Mouse (Mus musculus) limb, embryonic 15.5 days (tissue): ENCODE measurements around the gene Usp9x. TPM values are rescaled to one million over a fixed set of nuclear protein-coding genes. Genes with fewer than 3 reads are reported as not detected.
A peak's percentile ranks its signal among the peaks of the same experiment; 100 is the strongest.

ENCODE experiments used
- ATAC-seq: fragments of 200-750 bp; cut with Nextera tagmentation; 2 replicates; pipeline ENCODE4 v1.8.0; 2017; ENCODE audit warnings: low read depth, moderate TSS enrichment; ENCODE audit not compliant: insufficient number of reproducible peaks, low FRiP score, low TSS enrichment
- H3K27ac ChIP-seq: fragments of 300-500 bp; sonication (generic); 2 replicates; pipeline ENCODE4 v1.5.1; 2015; ENCODE audit warnings: moderate library complexity, mild to moderate bottlenecking, inconsistent platforms
- H3K27me3 ChIP-seq: fragments of 300-500 bp; sonication (generic); 2 replicates; pipeline ENCODE4 v1.6.1; 2015; ENCODE audit warnings: inconsistent platforms
- H3K36me3 ChIP-seq: fragments of 300-500 bp; sonication (generic); 2 replicates; pipeline ENCODE4 v1.6.1; 2015; ENCODE audit warnings: inconsistent platforms
- H3K4me1 ChIP-seq: fragments of 300-500 bp; sonication (generic); 2 replicates; pipeline ENCODE4 v1.6.1; 2015; ENCODE audit warnings: inconsistent platforms
- H3K4me2 ChIP-seq: fragments of 300-500 bp; sonication (generic); 2 replicates; pipeline ENCODE4 v1.6.1; 2015; ENCODE audit warnings: mild to moderate bottlenecking, inconsistent platforms
- H3K4me3 ChIP-seq: fragments of 300-500 bp; sonication (generic); 2 replicates; pipeline ENCODE4 v1.5.1; 2015; ENCODE audit warnings: mild to moderate bottlenecking, inconsistent platforms
- H3K9ac ChIP-seq: fragments of 300-500 bp; sonication (generic); 2 replicates; pipeline ENCODE4 v1.6.1; 2015; ENCODE audit warnings: inconsistent platforms
- H3K9me3 ChIP-seq: fragments of 300-500 bp; sonication (generic); 2 replicates; pipeline ENCODE4 v1.6.1; 2016; ENCODE audit warnings: inconsistent platforms
- WGBS: fragments of 180-500 bp; shearing (Covaris S2); methylation state at CpG from one replicate; pipeline ENCODE4 v1.1.7; 2015; 5-methylcytosine and 5-hydroxymethylcytosine counted together
- polyA plus RNA-seq: library from polyadenylated mRNA; unstranded; fragments of >200 nt; fragmentation: Nextera tagmentation; extraction: Ambion mirVana; gene quantifications from 2 replicates; pipeline ENCODE4 v1.2.1, GENCODE M21; 2015

Usp9x gene
- polyA plus RNA-seq, 1 experiment from 2014 or later, result 28.0 TPM

DNA sequence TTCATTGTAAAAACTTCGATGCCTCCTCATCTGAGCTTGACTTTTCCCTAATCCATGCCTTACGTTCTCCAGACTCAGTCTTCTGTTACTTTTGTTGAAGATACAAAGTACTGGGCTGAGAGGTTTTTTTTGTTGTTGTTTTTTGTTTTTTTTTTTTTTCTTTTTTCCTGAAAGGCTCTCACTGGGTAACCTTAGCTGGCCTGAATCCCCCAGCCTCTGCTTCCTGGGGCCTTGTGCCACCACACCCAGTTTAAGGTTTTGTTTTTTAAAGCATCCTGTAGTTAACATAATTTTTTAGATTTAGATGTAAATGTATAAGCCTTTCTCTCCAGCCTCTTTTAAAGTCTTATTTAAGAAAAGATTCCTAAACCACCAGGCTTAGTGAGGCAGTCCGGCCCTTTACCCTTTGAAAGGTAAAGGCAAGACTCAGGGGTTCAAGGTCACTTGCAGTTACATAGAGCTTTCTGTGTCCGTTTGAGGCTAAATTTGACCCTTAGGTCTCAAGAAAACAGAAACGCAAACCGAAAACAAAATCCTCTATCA lies 24.3 kb upstream of the Usp9x start:
- no peaks in the 10 kb centered on the region for H3K27me3 ChIP-seq
- no peaks in the 10 kb centered on the region for H3K4me1 ChIP-seq
- H3K27ac ChIP-seq, result no peak overlapping the region
- H3K9ac ChIP-seq, result no peak overlapping the region
- no peaks in the 10 kb centered on the region for H3K36me3 ChIP-seq
- H3K4me3 ChIP-seq, result no peak overlapping the region
- no peaks in the 10 kb centered on the region for H3K9me3 ChIP-seq
- 49% methylated on average over 6 of the region's 6 CpGs for WGBS
- no peak overlapping the region for H3K4me2 ChIP-seq
- no peak for ATAC-seq

DNA sequence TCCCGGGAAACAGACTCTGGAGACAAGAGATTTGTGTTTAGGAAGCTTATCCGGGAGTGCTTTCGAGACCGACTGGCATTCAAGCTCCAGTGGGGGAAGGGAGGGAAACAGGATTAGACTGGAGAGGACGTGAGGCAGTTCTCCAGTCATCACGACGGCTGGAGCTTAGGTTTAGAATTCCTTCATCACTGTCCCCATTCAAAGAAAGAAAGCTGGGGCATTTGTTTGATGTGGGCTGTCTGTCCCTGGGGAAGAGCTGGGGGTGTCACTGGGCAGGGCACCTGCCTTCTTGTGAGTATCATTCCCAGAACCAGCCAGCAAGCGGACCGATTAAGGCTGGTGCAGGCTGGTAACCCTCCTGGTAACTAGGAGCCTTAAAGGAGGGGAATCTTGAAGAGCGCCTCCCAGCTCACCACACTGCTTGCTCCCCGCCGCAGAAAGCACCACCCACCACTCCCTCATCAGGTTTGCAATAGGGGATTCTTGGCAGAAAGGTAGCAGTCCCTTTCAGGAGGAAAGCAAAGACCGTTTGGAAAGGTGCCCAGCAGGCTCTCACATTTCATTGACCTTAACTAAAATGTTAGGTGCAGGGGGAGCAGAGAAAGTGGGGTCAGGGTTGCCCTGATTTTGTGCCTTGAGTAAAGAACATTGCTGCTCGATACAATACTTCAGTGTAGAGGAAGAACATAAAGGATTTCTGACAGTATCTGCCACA lies 23.5 kb upstream of the Usp9x start:
- no peaks in the 10 kb centered on the region for H3K36me3 ChIP-seq
- WGBS, result 28% methylated on average over 14 of the region's 14 CpGs
- H3K4me3 ChIP-seq, result no peak overlapping the region
- peak overlapping the region; percentile 41 for H3K4me2 ChIP-seq
- no peaks in the 10 kb centered on the region for H3K9me3 ChIP-seq
- no peak overlapping the region for H3K9ac ChIP-seq
- no peak overlapping the region for H3K27ac ChIP-seq
- no peak for ATAC-seq
- no peaks in the 10 kb centered on the region for H3K4me1 ChIP-seq
- no peaks in the 10 kb centered on the region for H3K27me3 ChIP-seq

DNA sequence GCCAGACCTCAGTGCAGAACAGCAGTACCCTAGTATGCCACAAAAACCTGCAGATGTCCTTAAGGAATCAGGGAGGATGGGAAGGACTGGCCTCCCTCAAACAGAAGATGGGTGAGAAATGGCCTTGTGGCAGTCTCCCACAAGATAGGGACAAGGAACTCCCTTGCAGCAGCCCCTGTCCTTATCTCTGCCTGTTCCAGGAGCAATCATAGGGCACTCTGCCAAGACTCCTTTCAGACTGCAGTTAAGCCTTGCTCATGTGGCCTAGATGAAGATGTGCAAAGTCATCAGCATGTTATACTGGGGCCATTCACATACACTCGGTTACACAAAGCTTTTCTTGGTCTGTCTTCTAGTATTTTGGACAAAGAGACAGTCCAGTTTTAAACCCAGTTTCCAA lies 16.7 kb upstream of the Usp9x start:
- H3K27me3 ChIP-seq, result 0 out of 2 replicates have a peak, but pooled peaks cover 5% of the 10 kb centered on the region
- H3K36me3 ChIP-seq, result no peaks in the 10 kb centered on the region
- H3K9ac ChIP-seq, result no peak overlapping the region
- H3K4me3 ChIP-seq, result no peak overlapping the region
- H3K9me3 ChIP-seq, result no peaks in the 10 kb centered on the region
- H3K4me1 ChIP-seq, result no peaks in the 10 kb centered on the region
- H3K27ac ChIP-seq, result no peak overlapping the region
- ATAC-seq, result no peak
- WGBS, result 76% methylated on average over 1 of the region's 1 CpGs
- no peak overlapping the region for H3K4me2 ChIP-seq

DNA sequence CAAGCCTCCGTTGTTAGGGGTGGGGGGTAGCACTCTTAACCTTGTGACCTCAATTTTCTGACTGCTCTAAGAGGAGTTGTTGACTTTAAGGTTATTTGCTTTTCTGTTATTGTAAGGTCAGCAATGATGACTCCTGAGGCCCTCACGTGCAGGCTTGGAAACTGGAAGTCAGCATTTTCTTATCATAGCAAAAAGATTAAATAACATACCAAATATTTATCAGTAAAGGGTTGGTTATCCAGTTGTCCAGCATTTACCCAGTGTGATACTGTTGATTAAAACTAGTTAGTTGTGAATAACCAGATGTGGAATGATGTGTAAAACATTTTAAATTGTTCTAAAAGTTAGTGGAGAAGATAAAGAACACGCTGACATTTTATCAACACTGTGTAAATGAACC lies 9.3 kb upstream of the Usp9x start:
- H3K4me3 ChIP-seq, result no peak overlapping the region
- ATAC-seq, result no peak
- H3K4me2 ChIP-seq, result no peak overlapping the region
- H3K27ac ChIP-seq, result no peak overlapping the region
- no peaks in the 10 kb centered on the region for H3K36me3 ChIP-seq
- H3K9me3 ChIP-seq, result no peaks in the 10 kb centered on the region
- H3K9ac ChIP-seq, result no peak overlapping the region
- no peaks in the 10 kb centered on the region for H3K27me3 ChIP-seq
- WGBS, result 64% methylated on average over 3 of the region's 3 CpGs
- H3K4me1 ChIP-seq, result no peaks in the 10 kb centered on the region

DNA sequence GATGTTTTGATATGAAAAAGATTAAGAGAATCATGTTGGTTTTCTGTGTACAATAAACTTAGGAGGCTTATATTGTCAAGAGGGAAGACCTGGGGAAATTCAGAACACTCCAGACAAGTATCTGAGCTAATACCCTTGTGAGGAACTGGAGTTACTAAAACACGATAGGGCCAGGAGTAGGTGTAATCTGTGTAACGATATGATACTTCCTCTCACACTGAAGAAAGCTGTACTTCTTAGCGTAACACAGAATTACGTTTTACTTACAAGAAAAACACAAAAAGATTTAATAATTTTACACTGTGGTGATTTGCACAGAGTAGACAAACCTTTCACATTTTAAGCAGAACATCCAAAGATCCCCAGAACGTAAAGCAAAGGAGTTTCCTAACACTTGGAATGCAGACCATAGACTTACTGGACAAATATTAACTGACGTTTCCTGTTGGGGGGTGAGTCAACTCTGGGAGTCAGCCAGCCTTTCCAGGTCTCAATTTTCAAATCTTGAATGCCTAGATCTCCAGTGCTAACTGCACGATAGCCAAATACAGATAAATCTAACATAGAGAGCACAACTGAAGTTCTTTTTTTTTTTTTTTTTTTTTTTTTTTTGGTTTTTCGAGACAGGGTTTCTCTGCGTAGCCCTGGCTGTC lies 6.9 kb upstream of the Usp9x start:
- no peak overlapping the region for H3K9ac ChIP-seq
- H3K4me1 ChIP-seq, result no peaks in the 10 kb centered on the region
- no peak overlapping the region for H3K4me3 ChIP-seq
- 76% methylated on average over 7 of the region's 9 CpGs for WGBS
- H3K9me3 ChIP-seq, result no peaks in the 10 kb centered on the region
- H3K4me2 ChIP-seq, result no peak overlapping the region
- H3K36me3 ChIP-seq, result no peaks in the 10 kb centered on the region
- no peaks in the 10 kb centered on the region for H3K27me3 ChIP-seq
- H3K27ac ChIP-seq, result no peak overlapping the region
- ATAC-seq, result no peak

DNA sequence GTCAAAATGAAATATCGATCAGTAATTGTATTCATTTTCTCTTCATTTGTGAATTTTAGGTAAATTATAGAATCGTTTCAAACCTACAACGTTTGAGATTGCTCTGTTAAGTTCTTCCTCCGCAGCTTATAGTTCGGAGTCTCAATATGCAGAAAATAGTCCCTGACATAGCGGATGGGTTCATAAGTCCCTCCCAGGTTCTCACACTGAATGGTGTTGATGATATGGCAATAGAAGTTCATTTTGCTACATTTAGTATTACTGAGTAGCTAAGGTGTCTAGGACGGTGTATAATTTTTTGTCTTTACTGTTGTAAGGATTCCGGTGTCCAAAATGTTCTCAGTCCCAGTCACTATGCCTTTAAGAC lies 1.1 kb upstream of the Usp9x start:
- no peak for ATAC-seq
- WGBS, result 32% methylated on average over 8 of the region's 8 CpGs
- Histone ChIP-seq H3K4me3 (peak overlapping the region; percentile 68), H3K4me1 (no peaks in the 10 kb centered on the region), H3K4me2 (peak overlapping the region; percentile 44), H3K36me3 (no peaks in the 10 kb centered on the region), H3K27ac (peak overlapping the region; percentile 96), H3K9me3 (no peaks in the 10 kb centered on the region), H3K9ac (no peak overlapping the region), H3K27me3 (peaks cover 17% of the 10 kb centered on the region; the same call in 1 of the 2 replicates)

DNA sequence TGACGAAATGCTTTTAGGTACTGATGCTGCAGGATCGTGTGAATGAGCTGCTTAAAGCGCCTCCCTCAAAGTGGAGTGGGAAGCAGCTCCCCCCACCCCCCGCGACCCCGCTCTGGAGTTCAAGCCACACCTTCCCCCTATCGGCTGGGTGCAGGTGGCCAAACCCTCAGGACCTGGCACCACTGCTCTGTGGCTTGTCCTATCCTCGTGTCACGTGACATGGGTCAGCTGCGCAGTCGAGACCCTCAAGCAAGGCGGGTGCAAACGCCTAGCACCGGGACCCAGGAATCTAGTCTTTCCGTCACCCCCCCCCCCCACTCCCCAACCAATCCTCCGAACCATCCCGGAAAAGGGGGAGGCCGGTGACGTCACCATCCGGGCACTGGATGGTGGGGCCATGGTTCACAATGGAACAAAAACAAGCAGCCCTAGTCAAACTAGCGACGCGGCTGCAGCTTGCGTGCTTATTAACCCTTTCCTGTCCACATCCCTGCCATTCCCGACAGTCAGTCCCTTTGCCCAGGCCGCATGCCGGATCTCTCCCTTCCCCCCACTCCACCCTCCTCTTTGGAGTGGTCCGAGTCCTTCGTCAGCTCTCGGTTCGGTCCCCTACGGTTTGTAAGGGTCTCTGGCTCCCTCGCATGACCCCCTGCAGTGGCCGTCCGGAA lies 591 bp upstream of the Usp9x start:
- 15% methylated on average over 35 of the region's 35 CpGs for WGBS
- H3K27me3 ChIP-seq, result peaks cover 17% of the 10 kb centered on the region; the same call in 1 of the 2 replicates

DNA sequence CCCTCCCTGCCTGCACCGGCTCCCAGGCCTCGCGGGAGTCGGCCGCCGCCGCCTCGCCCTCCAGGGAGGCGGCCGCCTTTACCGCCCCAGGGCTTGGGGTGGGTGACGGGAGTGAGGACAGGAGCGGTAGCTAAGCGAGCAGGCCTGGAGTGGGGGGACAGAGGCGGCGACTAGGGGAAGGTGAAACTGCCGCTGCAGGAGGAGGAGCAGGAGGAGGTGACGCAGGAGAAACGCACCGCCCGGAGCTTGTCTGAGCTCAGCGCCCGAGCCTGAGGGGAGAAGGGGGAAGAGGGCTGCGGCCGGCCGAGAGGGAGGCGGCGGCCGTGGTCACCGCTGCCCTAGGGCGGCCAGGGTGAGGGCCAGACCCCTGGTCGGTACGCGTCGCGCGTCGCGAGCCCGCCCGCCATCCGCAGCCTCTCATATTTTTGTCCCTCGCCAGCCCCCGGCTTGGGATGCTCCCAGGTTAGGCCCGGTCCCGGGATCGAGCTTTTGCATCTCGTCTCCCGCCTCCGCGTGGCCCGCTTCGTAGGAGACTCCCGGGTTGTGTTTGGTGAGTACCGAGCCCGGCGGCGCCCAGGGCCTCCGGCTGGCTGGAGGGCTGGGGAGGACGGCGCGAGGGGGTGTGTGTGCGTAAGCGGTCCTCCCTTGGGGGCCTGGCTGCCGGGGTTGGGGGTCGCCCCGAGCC lies 620 bp downstream of the Usp9x start:
- Histone ChIP-seq H3K9me3 (no peaks in the 10 kb centered on the region), H3K27ac (peak overlapping the region; percentile 94), H3K4me3 (peak overlapping the region; percentile 68), H3K9ac (peak overlapping the region; percentile 69), H3K4me1 (no peaks in the 10 kb centered on the region), H3K4me2 (peak overlapping the region; percentile 14; the same call in 1 of the 2 replicates), H3K27me3 (peaks cover 17% of the 10 kb centered on the region; the same call in 1 of the 2 replicates), H3K36me3 (no peaks in the 10 kb centered on the region)
- 14% methylated on average over 57 of the region's 67 CpGs for WGBS
- peak; percentile 21 for ATAC-seq

More for the DNA sequence above, 591 bp upstream of the Usp9x start:
- ATAC-seq, result peak; percentile 92
- H3K36me3 ChIP-seq, result no peaks in the 10 kb centered on the region
- peak overlapping the region; percentile 44 for H3K4me2 ChIP-seq
- H3K4me1 ChIP-seq, result no peaks in the 10 kb centered on the region
- H3K9ac ChIP-seq, result 0 out of 2 replicates have a peak overlapping the region, but pooled peaks have one; percentile 7
- peak overlapping the region; percentile 68 for H3K4me3 ChIP-seq
- no peaks in the 10 kb centered on the region for H3K9me3 ChIP-seq
- H3K27ac ChIP-seq, result peak overlapping the region; percentile 96

DNA sequence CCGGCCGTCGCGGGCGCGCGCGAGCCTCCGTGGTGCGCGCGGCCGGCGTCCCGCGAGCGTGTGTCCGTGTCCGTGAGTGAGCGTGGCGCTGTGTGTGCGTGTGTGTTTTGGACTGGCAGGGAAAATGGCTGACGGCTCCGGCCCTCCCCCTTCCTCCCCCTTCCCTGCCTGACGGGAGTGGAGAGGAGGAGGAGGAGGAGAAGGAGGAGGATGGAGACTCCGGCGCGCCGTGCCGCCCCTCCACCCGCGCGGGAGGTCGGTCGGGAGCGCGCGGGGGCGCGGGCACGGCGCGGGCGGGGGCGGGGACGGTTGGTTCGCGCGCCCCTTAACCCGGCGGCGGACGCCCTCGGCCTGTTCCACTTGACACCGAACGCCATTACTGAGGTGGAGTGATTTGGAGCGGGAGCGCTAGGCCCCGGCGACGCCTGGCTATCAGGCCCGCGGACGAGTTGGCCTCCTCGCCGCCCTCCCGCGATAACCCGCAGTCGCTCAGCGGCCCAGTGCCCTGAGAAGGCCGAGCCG lies 1.2 kb downstream of the Usp9x start:
- Histone ChIP-seq H3K27ac (peak overlapping the region; percentile 94), H3K4me2 (peak overlapping the region; percentile 37), H3K4me3 (peak overlapping the region; percentile 68), H3K9me3 (no peaks in the 10 kb centered on the region), H3K36me3 (no peaks in the 10 kb centered on the region), H3K9ac (peak overlapping the region; percentile 69), H3K4me1 (no peaks in the 10 kb centered on the region), H3K27me3 (peaks cover 17% of the 10 kb centered on the region; the same call in 1 of the 2 replicates)
- peak; percentile 53; the same call in 1 of the 2 replicates for ATAC-seq
- WGBS, result 7% methylated on average over 46 of the region's 73 CpGs

DNA sequence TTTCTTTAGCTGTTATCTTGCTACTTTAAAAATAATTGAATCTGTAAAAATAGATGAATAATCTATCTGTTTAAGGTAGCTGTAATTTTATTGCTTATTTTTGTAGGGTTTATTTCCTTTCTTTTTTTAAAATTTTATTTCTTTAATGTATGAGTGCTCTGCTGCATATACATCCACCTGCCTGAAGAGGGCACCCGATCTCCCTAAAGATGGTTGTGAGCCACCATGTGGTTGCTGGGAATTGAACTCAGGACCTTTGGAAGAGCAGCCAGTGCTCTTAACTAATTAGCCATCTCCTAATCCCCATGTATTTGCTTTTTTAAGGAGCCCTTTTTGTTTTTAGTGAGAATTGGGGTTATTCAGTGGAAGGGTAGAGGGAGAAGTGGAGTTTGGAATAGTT lies 14.3 kb downstream of the Usp9x start:
- H3K4me3 ChIP-seq, result no peak overlapping the region
- H3K4me1 ChIP-seq, result no peaks in the 10 kb centered on the region
- no peak overlapping the region for H3K27ac ChIP-seq
- H3K9ac ChIP-seq, result no peak overlapping the region
- no peaks in the 10 kb centered on the region for H3K27me3 ChIP-seq
- no peaks in the 10 kb centered on the region for H3K36me3 ChIP-seq
- H3K4me2 ChIP-seq, result no peak overlapping the region
- WGBS, result 75% methylated on average over 1 of the region's 1 CpGs
- no peaks in the 10 kb centered on the region for H3K9me3 ChIP-seq
- ATAC-seq, result no peak

DNA sequence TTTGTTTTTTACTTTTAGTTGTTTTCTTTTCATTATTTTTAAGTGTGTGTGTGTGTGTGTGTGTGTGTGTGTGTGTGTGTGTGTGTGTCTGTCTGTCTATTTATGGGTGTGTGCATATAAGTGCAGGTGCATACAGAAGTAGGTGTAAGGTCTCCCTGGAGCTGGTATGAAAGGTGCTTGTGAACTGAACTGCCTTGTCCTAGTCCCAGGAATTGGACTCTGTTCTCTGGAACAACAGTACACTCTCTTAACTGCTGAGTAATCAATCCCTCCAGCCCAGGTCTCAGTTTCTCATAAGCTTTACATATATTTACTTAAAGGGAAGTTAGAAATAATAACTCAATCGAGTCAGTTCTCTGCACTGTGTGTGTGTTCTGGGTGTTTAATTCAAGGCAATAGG lies 25.7 kb downstream of the Usp9x start:
- Histone ChIP-seq H3K27ac (no peak overlapping the region), H3K27me3 (no peaks in the 10 kb centered on the region), H3K9me3 (no peaks in the 10 kb centered on the region), H3K4me2 (no peak overlapping the region), H3K36me3 (no peaks in the 10 kb centered on the region), H3K9ac (no peak overlapping the region), H3K4me3 (no peak overlapping the region), H3K4me1 (no peaks in the 10 kb centered on the region)
- 61% methylated on average over 1 of the region's 1 CpGs for WGBS
- no peak for ATAC-seq
